Mouse (Mus musculus) large intestine, adult 2 months (tissue): ENCODE measurements around the gene Chmp1a. TPM values are rescaled to one million over a fixed set of nuclear protein-coding genes. Genes with fewer than 3 reads are reported as not detected.

ENCODE experiments used
- DNase-seq: peaks from one replicate; pipeline ENCODE4 v3.0.0-alpha.2; 2012; ENCODE audit warnings: low read depth, low spot score
- WGBS: fragments of 180-500 bp; shearing (Covaris S2); methylation state at CpG from one replicate; pipeline ENCODE4 v1.1.7; 2018; 5-methylcytosine and 5-hydroxymethylcytosine counted together
- polyA plus RNA-seq: library from polyadenylated mRNA; depleted of rRNA; stranded (reverse); fragments of >200 nt; gene quantifications from 2 replicates; pipeline ENCODE4 v1.2.3, GENCODE M21; 2012; rRNA removed

Chmp1a gene
- polyA plus RNA-seq, 1 experiment: 138 TPM

GRCm38 (mm10) chr8:123185566-123186409 is 26.8 kb downstream of the Chmp1a start, which contains the start of gene Dpep1:
TSS of gene Dpep1 (plus strand) at chr8:123186242.
- no peak for DNase-seq

GRCm38 (mm10) chr8:123181391-123181790 is 31.2 kb downstream of the Chmp1a start:
- WGBS: 68% methylated on average over 3 of the region's 3 CpGs

More at GRCm38 (mm10) chr8:123185566-123186409, 26.8 kb downstream of the Chmp1a start, which contains the start of gene Dpep1:
- WGBS: 45% methylated on average over 19 of the region's 19 CpGs

GRCm38 (mm10) chr8:123157888-123158465 is 54.6 kb downstream of the Chmp1a start, which contains the start of gene Sult5a1:
TSS of gene Sult5a1 (minus strand) at chr8:123158315.
- DNase-seq: no peak
- WGBS: 36% methylated on average over 13 of the region's 13 CpGs

More at GRCm38 (mm10) chr8:123181391-123181790, 31.2 kb downstream of the Chmp1a start:
- DNase-seq: no peak

DNA sequence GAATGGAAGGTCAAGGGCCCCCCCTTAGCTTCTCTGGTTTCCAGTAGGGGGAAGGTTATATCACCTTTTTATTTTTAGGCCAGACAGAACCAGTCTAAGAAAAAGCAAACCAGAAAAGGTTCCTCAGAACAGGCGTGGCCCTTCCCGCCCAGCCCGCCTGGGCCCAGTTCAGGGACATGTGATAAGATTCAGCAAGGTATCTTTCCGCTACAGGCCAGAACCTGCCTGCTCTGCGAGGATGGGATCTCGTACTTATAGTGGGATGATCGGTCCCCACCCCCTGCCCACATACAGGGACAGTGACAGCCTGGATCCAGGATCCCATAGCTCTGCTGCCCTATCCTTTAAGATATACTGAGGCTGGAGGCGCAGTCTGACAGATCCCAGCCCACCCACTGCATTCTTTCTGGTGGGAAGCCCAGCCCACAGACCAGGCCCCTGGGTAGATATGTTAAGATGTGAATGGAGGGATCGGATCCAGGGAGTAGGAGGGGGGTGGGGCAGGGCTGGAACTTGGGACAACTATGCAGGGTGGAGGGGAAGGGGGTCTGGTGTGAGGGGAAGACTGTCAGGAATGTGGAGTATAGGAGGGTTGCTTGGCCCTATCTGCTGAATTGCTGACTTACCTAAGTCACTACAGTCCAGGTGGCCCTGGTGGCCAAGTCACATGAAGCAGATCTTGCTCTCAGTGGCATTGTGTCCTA is 56.3 kb downstream of the Chmp1a start:
- 57% methylated on average over 9 of the region's 9 CpGs for WGBS
- DNase-seq: no peak

- no peak for DNase-seq
- WGBS: 69% methylated on average over 5 of the region's 5 CpGs
Measured at GRCm38 (mm10) chr8:123155177-123155576, 57.4 kb downstream of the Chmp1a start.

Other genes starting within 250 kb of the Chmp1a start
- gene Ankrd11, start 170.5 kb downstream of the Chmp1a start, polyA plus RNA-seq: 30.1 and 48.1 TPM in 2 replicates
- gene Spg7, start 149.8 kb downstream of the Chmp1a start, polyA plus RNA-seq: 70.5 and 105 TPM in 2 replicates
- 1,989 and 2,281 TPM in 2 replicates for gene Rpl13, start 110.4 kb downstream of the Chmp1a start, polyA plus RNA-seq
- gene Cpne7, start 95.4 kb downstream of the Chmp1a start, polyA plus RNA-seq: 0.53 and 0.97 TPM in 2 replicates
- gene Sult5a1, start 54.4 kb downstream of the Chmp1a start, polyA plus RNA-seq: 0.99 and 1.2 TPM in 2 replicates
- 627 and 877 TPM in 2 replicates for gene Dpep1, start 26.5 kb downstream of the Chmp1a start, polyA plus RNA-seq
- gene Spata33, start 69 bp upstream of the Chmp1a start, polyA plus RNA-seq: 0.24 and 0.69 TPM in 2 replicates
- gene Cdk10, start 12.1 kb upstream of the Chmp1a start, polyA plus RNA-seq: 37.4 and 38.5 TPM in 2 replicates
- gene Spata2l, start 23.5 kb upstream of the Chmp1a start, polyA plus RNA-seq: 7.8 and 9.0 TPM in 2 replicates
- 22.3 and 31.6 TPM in 2 replicates for gene Zfp276, start 41.4 kb upstream of the Chmp1a start, polyA plus RNA-seq
- 32.9 and 47.0 TPM in 2 replicates for gene Vps9d1, start 41.6 kb upstream of the Chmp1a start, polyA plus RNA-seq
- gene Fanca, start 105.8 kb upstream of the Chmp1a start, polyA plus RNA-seq: 18.0 and 35.6 TPM in 2 replicates
- gene Spire2, start 120.0 kb upstream of the Chmp1a start, polyA plus RNA-seq: 27.4 and 32.5 TPM in 2 replicates
- 124 and 164 TPM in 2 replicates for gene Tcf25, start 161.0 kb upstream of the Chmp1a start, polyA plus RNA-seq
- gene Mc1r, start 194.3 kb upstream of the Chmp1a start, polyA plus RNA-seq: not detected in 2 replicates
- 9.3 and 10.6 TPM in 2 replicates for gene Tubb3, start 198.7 kb upstream of the Chmp1a start, polyA plus RNA-seq
- gene Def8, start 210.8 kb upstream of the Chmp1a start, polyA plus RNA-seq: 13.5 and 17.5 TPM in 2 replicates